Mouse (Mus musculus): ENCODE results near the gene Hcfc2. TPM values are rescaled to one million over a fixed set of nuclear protein-coding genes. Genes with fewer than 3 reads are reported as not detected.

Gene Hcfc2
- polyA plus RNA-seq, 1 experiment from 2014 or later: 47.9 TPM

DNA sequence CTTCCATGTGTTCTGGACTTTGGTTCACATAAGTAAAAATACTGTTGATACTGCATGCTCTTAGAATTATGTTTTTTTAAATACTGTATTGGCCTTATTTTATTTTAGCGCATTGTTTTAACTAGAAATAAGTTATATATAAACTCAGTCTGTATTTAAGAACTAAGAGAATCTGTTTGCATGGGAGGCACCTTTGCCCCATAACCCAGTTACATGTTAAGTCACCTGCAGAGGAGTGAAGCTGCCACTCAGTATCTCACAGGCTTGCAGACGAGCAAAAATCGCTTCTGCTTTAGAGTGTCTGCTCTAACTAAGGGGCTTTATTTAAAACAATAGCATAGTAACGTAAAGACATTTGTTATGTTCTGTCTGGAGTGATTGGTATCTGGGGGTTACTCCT, 45.9 kb downstream of the Hcfc2 start:
- Histone ChIP-seq H3K4me3 (replicated peaks) (no peak overlapping the region), H3K27ac (no peak overlapping the region), H3K36me3 (peaks cover 75% of the 10 kb centered on the region), H3K27me3 (no peaks in the 10 kb centered on the region), H3K4me2 (no peak overlapping the region), H3K9me3 (no peaks in the 10 kb centered on the region), H3K9ac (replicated peaks) (no peak overlapping the region), H3K4me1 (replicated peaks) (no peaks in the 10 kb centered on the region)
- 94% methylated on average over 4 of the region's 4 CpGs for WGBS
- no peak for ATAC-seq (ENCODE audit: insufficient number of reproducible peaks, insufficient read depth, low FRiP score, low TSS enrichment, low read depth)

DNA sequence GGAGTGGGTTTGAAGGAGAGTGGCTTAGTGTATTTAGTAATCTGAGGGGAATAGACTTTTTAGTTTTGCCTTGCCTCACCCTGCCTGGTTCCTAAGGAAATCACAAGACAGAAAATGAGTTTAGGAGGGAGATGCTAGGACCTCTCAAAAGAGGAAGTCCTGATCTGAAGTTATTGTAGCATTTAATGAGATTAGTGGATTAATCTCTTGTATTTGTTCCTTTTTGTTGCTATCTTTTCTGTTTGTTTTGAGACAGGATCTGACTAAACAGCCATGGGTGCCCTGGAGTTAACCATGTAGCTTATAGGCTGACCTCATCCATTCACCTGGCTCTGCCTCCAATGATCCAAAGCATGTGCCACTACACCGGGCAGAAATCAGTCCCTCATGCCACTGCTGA, 46.6 kb downstream of the Hcfc2 start:
- no peaks in the 10 kb centered on the region for H3K9me3 ChIP-seq
- no peaks in the 10 kb centered on the region for H3K27me3 ChIP-seq
- no peak for ATAC-seq (ENCODE audit: insufficient number of reproducible peaks, insufficient read depth, low FRiP score, low TSS enrichment, low read depth)
- H3K27ac ChIP-seq: no peak overlapping the region
- no peak overlapping the region for H3K4me3 ChIP-seq (replicated peaks)
- H3K9ac ChIP-seq (replicated peaks): no peak overlapping the region
- no peaks in the 10 kb centered on the region for H3K4me1 ChIP-seq (replicated peaks)
- no peak overlapping the region for H3K4me2 ChIP-seq
- 78% methylated on average over 1 of the region's 1 CpGs for WGBS
- H3K36me3 ChIP-seq: peaks cover 78% of the 10 kb centered on the region

GRCm38 (mm10) chr10:82744296-82744695, 48.3 kb downstream of the Hcfc2 start:
- ATAC-seq (ENCODE audit: insufficient number of reproducible peaks, insufficient read depth, low FRiP score, low TSS enrichment, low read depth): no peak
- no peak overlapping the region for H3K27ac ChIP-seq
- H3K9me3 ChIP-seq: no peaks in the 10 kb centered on the region
- H3K4me1 ChIP-seq (replicated peaks): no peaks in the 10 kb centered on the region
- WGBS: 89% methylated on average over 6 of the region's 6 CpGs
- H3K4me2 ChIP-seq: no peak overlapping the region
- no peak overlapping the region for H3K9ac ChIP-seq (replicated peaks)
- H3K4me3 ChIP-seq (replicated peaks): no peak overlapping the region
- peaks cover 81% of the 10 kb centered on the region for H3K36me3 ChIP-seq
- H3K27me3 ChIP-seq: no peaks in the 10 kb centered on the region

DNA sequence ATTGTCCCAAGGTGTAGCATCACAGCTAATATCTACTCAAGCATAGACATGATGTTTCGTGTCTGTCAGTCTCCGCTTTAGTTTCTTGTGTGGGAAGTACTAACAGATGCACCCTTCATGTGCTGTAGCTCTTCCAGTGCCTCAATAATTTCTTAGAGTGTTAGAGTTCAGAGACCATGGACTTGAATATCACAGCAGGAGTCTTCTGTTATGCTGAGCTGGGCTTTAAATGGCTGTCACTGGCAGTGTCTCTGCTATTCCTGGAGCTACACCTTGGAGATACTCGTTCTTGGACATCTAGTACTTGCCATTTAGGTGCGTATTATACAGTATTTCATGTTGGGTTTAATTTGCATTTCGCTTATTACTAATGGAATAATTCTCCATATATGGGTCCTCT, 49.3 kb downstream of the Hcfc2 start:
- peaks cover 78% of the 10 kb centered on the region for H3K36me3 ChIP-seq
- no peak for ATAC-seq (ENCODE audit: insufficient number of reproducible peaks, insufficient read depth, low FRiP score, low TSS enrichment, low read depth)
- whole genome bisulfite sequencing: 93% methylated on average over 5 of the region's 5 CpGs
- no peak overlapping the region for H3K27ac ChIP-seq
- no peaks in the 10 kb centered on the region for H3K4me1 ChIP-seq (replicated peaks)
- H3K9ac ChIP-seq (replicated peaks): no peak overlapping the region
- no peak overlapping the region for H3K4me3 ChIP-seq (replicated peaks)
- no peaks in the 10 kb centered on the region for H3K27me3 ChIP-seq
- no peak overlapping the region for H3K4me2 ChIP-seq
- no peaks in the 10 kb centered on the region for H3K9me3 ChIP-seq

GRCm38 (mm10) chr10:82746988-82747850, 51.3 kb downstream of the Hcfc2 start:
- ATAC-seq (ENCODE audit: insufficient number of reproducible peaks, insufficient read depth, low FRiP score, low TSS enrichment, low read depth): no peak
- Histone ChIP-seq H3K27ac (no peak overlapping the region), H3K9ac (replicated peaks) (no peak overlapping the region), H3K4me3 (replicated peaks) (no peak overlapping the region), H3K36me3 (peaks cover 86% of the 10 kb centered on the region), H3K27me3 (no peaks in the 10 kb centered on the region), H3K4me2 (no peak overlapping the region), H3K4me1 (replicated peaks) (no peaks in the 10 kb centered on the region), H3K9me3 (no peaks in the 10 kb centered on the region)
- 88% methylated on average over 15 of the region's 15 CpGs for WGBS

GRCm38 (mm10) chr10:82750778-82751177, 54.8 kb downstream of the Hcfc2 start:
- H3K4me1 ChIP-seq (replicated peaks): no peaks in the 10 kb centered on the region
- H3K4me3 ChIP-seq (replicated peaks): no peak overlapping the region
- WGBS: 95% methylated on average over 6 of the region's 6 CpGs
- H3K9me3 ChIP-seq: no peaks in the 10 kb centered on the region; the same call in 1 of the 2 replicates
- H3K9ac ChIP-seq (replicated peaks): no peak overlapping the region
- H3K4me2 ChIP-seq: no peak overlapping the region
- peaks cover 95% of the 10 kb centered on the region for H3K36me3 ChIP-seq
- no peaks in the 10 kb centered on the region for H3K27me3 ChIP-seq
- no peak for ATAC-seq (ENCODE audit: insufficient number of reproducible peaks, insufficient read depth, low FRiP score, low TSS enrichment, low read depth)
- no peak overlapping the region for H3K27ac ChIP-seq

GRCm38 (mm10) chr10:82752921-82753320, 57.0 kb downstream of the Hcfc2 start:
- no peak overlapping the region for H3K9ac ChIP-seq (replicated peaks)
- H3K4me3 ChIP-seq (replicated peaks): no peak overlapping the region
- H3K27ac ChIP-seq: no peak overlapping the region
- 91% methylated on average over 3 of the region's 3 CpGs for WGBS
- no peak for ATAC-seq (ENCODE audit: insufficient number of reproducible peaks, insufficient read depth, low FRiP score, low TSS enrichment, low read depth)
- no peaks in the 10 kb centered on the region for H3K27me3 ChIP-seq
- H3K4me1 ChIP-seq (replicated peaks): peaks cover 7% of the 10 kb centered on the region; the same call in 1 of the 2 replicates
- H3K4me2 ChIP-seq: no peak overlapping the region
- H3K9me3 ChIP-seq: peaks cover 4% of the 10 kb centered on the region; the same call in 1 of the 2 replicates
- H3K36me3 ChIP-seq: peaks cover 94% of the 10 kb centered on the region

GRCm38 (mm10) chr10:82754642-82755041, 58.7 kb downstream of the Hcfc2 start:
- no peak for ATAC-seq (ENCODE audit: insufficient number of reproducible peaks, insufficient read depth, low FRiP score, low TSS enrichment, low read depth)
- H3K27ac ChIP-seq: no peak overlapping the region

DNA sequence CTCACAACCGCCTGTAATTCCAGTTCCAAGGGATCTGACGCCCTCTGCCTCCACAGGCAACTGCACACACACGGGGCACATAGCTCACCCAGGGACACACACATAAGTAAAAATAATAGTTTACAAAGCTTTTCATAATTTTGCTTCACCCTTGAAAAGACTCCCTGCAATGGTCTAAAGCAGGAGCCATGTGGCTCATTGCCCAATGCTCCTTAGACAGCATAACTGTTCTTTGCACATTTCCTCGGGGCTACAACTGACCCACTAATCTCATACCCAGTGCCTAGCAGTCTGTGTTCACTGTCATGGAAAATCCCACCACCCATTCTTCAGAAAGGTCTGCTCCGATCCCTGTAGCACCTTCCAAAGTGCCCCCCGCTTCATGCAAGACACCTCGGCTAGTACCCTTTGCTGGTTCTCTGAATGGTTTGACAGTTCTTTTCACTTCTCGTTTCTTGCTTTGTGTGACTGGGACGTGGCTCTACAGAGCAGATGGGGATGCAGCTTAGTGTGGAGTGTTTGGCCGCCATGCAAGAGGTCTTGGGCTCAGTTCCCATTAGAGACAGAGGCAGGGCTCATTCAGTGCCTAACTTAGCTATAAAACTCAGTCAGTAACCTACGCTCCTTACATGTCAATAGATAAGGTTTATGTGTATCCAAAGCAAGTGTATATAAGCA, 59.4 kb downstream of the Hcfc2 start:
- H3K27me3 ChIP-seq: no peaks in the 10 kb centered on the region
- no peak overlapping the region for H3K4me2 ChIP-seq
- peaks cover 4% of the 10 kb centered on the region; the same call in 1 of the 2 replicates for H3K9me3 ChIP-seq
- H3K27ac ChIP-seq: no peak overlapping the region
- 95% methylated on average over 11 of the region's 11 CpGs for WGBS
- no peak overlapping the region for H3K9ac ChIP-seq (replicated peaks)
- H3K4me1 ChIP-seq (replicated peaks): peaks cover 26% of the 10 kb centered on the region
- ATAC-seq (ENCODE audit: insufficient number of reproducible peaks, insufficient read depth, low FRiP score, low TSS enrichment, low read depth): no peak
- peaks cover 98% of the 10 kb centered on the region for H3K36me3 ChIP-seq
- H3K4me3 ChIP-seq (replicated peaks): no peak overlapping the region

More at GRCm38 (mm10) chr10:82754642-82755041, 58.7 kb downstream of the Hcfc2 start:
- peaks cover 20% of the 10 kb centered on the region for H3K4me1 ChIP-seq (replicated peaks)
- H3K4me2 ChIP-seq: no peak overlapping the region
- no peaks in the 10 kb centered on the region for H3K27me3 ChIP-seq
- 91% methylated on average over 1 of the region's 1 CpGs for WGBS
- H3K4me3 ChIP-seq (replicated peaks): no peak overlapping the region
- H3K9me3 ChIP-seq: peaks cover 4% of the 10 kb centered on the region; the same call in 1 of the 2 replicates
- H3K9ac ChIP-seq (replicated peaks): no peak overlapping the region
- H3K36me3 ChIP-seq: peaks cover 94% of the 10 kb centered on the region

GRCm38 (mm10) chr10:82756466-82756865, 60.5 kb downstream of the Hcfc2 start:
- Histone ChIP-seq H3K9me3 (peaks cover 4% of the 10 kb centered on the region; the same call in 1 of the 2 replicates), H3K4me2 (no peak overlapping the region), H3K27me3 (no peaks in the 10 kb centered on the region), H3K9ac (replicated peaks) (no peak overlapping the region), H3K27ac (no peak overlapping the region), H3K4me1 (replicated peaks) (peaks cover 37% of the 10 kb centered on the region), H3K4me3 (replicated peaks) (no peak overlapping the region), H3K36me3 (peaks cover 98% of the 10 kb centered on the region)
- WGBS: 90% methylated on average over 9 of the region's 9 CpGs
- ATAC-seq (ENCODE audit: insufficient number of reproducible peaks, insufficient read depth, low FRiP score, low TSS enrichment, low read depth): no peak

GRCm38 (mm10) chr10:82757341-82757740, 61.4 kb downstream of the Hcfc2 start:
- Histone ChIP-seq H3K4me1 (replicated peaks) (peaks cover 44% of the 10 kb centered on the region), H3K9ac (replicated peaks) (no peak overlapping the region), H3K4me3 (replicated peaks) (no peak overlapping the region), H3K36me3 (peaks cover 90% of the 10 kb centered on the region), H3K9me3 (peaks cover 4% of the 10 kb centered on the region; the same call in 1 of the 2 replicates), H3K4me2 (no peak overlapping the region), H3K27me3 (no peaks in the 10 kb centered on the region), H3K27ac (no peak overlapping the region)
- 59% methylated on average over 9 of the region's 9 CpGs for WGBS
- ATAC-seq (ENCODE audit: insufficient number of reproducible peaks, insufficient read depth, low FRiP score, low TSS enrichment, low read depth): no peak

Measured in limb, embryonic 12.5 days (tissue).